Mouse (Mus musculus) left cerebral cortex, adult 8-10 months (tissue): ENCODE data around the gene Pigyl. TPM values are rescaled to one million over a fixed set of nuclear protein-coding genes. Genes with fewer than 3 reads are reported as not detected.
"Not testable (repeated sequence)": the region's sequence is repeated elsewhere in the genome, so short reads cannot be mapped to it uniquely, and the experiment has no call there.

Experiments
- DNase-seq, 2 experiments: peaks; one replicate each; pipeline ENCODE4 v3.0.0; 2022; ENCODE audit warnings: low spot score in 2 of 2
- total RNA-seq, 4 experiments: library from RNA; stranded (reverse); gene quantifications; 2 replicates each; pipeline ENCODE4 v1.2.4; 2022

The Pigyl gene
- total RNA-seq, 4 experiments from 2014 or later: 41.6 to 49.3 (median 46.1) TPM

DNA sequence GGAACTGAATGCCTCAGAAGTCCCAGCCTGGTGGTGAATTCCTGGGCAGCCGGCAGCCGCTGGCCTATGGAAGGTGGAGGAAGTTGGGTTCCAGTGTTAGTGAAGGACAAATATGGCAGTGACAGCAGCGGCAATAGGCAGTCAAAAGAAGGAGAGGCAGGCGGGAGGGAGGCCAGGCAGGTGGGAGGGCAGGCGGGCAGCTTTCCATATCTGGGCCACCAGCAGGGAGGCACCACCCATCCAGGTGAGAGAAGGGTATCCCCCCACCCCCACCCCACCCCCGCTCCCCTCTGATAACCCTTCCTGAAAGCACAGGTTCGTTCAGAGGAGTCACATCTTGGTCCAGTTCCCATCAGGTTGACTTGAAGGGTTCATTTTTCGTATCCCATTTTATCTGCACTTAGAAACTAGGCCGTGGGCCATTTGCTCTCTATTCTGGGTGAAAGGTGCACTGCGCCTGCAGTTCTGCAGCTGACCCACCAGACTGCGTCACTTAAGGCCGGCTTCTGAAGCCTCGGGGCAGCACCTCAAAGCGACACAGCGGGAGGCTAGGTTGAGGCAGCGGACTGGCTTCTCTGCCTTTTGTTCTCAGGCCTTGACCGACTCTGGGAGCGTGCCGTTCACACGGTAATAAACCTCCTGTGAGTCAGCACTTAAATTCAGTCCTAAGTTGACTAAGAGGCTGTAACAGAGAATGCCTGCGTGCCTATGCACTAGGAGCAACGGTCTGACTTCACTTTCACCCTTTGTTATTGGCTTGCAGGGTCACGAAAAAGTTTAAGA lies 19.7 kb upstream of the Pigyl start:
- no peak for DNase-seq

DNA sequence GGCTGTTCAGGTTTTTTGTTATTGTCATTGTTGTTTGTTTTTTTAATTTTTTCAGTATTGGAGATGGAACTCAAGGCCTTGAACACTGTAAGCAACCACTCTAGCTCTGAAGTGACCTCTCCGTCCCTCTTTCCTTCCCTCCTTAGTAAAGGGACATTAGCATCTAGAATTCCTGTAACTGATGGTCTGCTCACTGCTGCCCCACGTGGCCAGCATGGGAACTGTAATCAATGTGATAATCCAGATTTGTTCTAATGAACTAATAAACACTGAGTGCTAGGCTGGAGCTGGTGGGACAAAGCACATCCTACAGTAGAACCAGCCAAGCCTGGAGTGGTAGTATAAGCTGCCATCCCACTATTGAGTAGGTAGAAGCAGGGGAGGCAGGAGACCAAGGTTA lies 18.2 kb upstream of the Pigyl start:
- DNase-seq: no peak

DNA sequence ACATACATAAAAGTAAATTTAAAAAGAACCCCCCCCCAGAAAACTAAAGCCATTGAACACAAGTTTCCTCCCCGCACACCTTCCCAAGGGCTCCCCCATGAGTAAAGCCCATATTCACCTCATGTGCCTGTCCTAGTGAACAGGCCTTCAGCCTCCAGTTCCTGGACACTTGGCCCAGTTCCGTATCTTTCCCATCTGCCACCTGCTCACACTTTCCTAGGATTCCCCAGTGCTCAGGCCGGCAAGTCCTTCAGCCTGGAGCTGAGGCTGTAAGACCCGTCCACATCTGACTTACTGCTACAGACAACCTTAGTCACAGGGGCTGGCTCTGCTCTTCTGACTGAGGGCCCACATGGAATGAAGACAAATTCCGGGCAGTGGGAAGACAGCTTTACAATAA lies 16.9 kb upstream of the Pigyl start:
- no peak for DNase-seq

GRCm38 (mm10) chr9:22143108-22144037 lies 13.3 kb upstream of the Pigyl start:
- peak; percentile 68 to 82 for DNase-seq

GRCm38 (mm10) chr9:22144304-22144965 lies 12.2 kb upstream of the Pigyl start:
- DNase-seq: no peak

- no peak for DNase-seq
Observed at GRCm38 (mm10) chr9:22149426-22150248, 7.0 kb upstream of the Pigyl start.

- not testable (repeated sequence) for DNase-seq
Observed at GRCm38 (mm10) chr9:22150249-22150693, 6.4 kb upstream of the Pigyl start.

- DNase-seq: no peak
Observed at GRCm38 (mm10) chr9:22150946-22151345, 5.7 kb upstream of the Pigyl start.

- DNase-seq: no peak
Observed at GRCm38 (mm10) chr9:22153810-22154209, 2.8 kb upstream of the Pigyl start.

DNA sequence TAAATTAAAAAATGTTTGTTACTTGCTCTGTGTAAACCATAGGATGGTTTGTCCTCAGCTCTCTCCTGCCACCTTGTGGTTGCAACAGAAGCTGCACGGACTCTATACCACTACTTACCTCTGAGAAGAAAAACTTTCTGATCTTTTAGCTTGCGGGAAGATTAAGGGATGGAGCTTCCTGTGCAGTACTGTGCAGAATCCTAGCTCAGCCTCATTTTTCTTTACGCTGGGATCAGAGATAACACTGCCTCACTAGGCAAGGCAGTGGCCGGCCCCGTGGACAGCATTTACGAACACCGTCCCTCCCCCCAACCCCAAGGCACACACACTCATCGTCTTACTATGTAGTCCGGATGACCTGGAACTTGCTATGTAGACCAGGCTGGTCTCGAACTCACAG lies 1.0 kb upstream of the Pigyl start:
- DNase-seq: peak in 1 of 2 experiments; percentile 21

- peak in 1 of 2 experiments; percentile 6 for DNase-seq
Observed at GRCm38 (mm10) chr9:22157516-22158265, 1.0 kb downstream of the Pigyl start.

DNA sequence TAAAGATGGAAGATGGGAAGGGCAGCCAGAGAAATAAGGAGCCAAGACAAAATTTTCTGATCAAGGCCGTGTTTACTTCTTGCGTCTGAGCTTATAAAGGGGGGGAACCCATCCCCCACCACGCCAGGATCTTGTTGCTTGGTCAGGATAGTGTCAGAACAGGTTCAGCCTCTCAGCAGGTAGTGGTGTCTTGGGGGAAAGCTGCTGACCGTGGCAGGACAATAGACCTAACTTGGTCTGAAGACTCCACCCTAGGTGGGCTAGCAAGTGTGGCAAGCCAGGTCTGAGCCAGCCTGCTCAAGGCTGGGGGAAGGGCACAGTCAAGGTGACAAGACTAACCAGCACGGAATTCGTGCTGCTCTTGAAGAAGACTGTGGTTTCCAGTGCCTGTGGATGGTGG lies 4.7 kb downstream of the Pigyl start:
- DNase-seq: no peak

DNA sequence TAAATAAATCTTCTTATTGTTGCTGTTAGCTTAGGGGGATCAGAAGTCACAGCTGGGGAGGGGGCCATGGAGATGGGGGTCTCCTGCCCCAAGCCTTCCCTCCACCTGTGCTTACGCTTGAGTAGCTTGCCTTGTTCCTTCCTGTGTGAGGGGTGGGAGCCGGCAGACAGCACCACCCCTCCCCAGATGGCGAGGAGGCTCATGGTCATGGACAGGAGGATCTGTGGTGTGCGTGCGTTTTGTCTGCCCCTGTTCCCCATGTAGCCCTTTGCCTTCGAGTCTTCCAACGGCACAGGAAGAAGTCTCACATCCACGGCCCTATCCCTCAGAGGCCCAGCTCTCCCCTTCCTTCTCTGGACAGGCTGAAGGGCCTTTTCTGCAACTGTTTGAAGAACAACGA lies 5.7 kb downstream of the Pigyl start:
- DNase-seq: no peak

- no peak for DNase-seq
Observed at GRCm38 (mm10) chr9:22162912-22163311, 6.3 kb downstream of the Pigyl start.

DNA sequence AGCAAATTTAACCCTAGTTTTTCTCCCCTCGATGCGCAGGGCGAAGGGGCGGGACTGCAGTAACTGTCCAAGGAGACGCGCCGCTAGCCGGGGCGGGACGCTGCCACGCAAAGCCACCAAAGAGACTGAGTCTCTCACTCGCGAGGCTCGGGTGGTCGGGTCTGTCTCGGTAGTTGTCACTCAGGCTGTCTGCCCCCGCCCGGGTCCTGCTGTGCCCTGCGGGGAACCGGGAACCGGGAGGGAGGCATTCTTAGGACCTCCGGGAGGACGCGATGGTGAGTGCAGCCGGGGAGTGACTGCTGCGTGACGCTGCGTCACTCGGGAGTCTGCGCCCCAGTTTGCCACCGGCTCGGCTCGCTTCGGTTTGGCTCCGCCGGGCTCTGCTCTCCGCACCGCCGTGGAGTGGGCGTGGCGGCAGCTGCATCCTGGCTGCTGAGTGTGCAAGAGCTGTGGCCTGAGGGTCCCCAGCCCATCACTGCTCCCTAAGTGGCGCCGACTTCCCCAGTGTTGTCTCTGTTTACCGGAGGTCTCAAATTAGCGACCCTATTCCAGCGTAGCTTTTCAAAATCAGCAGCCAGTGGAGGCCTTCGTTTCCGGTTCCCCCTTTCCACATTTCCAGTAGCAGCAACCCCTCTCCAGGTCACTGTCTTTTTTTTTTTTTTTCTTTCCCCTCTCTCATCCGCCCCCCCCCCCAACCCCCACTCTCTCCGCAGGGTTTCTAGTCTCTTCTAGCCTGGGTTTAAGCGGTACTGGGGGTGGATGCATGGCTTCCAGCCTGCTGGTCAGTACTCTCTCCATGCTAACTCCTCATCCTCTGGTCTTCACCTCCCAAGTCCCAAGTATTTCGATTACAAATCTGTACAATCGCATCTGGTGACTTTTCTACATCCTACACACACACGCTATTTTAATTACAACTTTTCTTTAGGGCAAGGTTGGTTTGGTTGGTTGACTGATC lies 8.3 kb downstream of the Pigyl start:
- DNase-seq: peak; percentile 30 to 37

DNA sequence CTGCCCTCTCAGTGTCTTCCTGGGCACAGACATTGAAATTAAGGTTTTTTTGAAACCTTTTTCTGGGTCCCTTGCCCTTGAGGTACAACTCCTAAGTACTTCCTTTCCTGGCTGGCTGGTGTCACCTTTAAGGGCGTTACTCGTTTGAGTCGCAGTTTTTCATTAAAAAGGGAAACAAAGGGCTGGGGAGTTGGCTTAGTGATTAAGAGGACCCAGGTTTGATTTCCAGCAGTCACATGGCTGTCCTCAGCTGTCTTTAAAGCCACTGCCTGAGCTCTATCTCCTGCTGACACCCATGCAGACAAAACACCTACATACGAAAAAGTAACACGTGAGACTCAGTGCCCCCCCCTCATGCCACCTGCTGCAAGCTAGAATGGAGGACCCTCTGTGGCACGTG lies 9.3 kb downstream of the Pigyl start:
- DNase-seq: no peak

- DNase-seq: no peak
Observed at GRCm38 (mm10) chr9:22166686-22167085, 10.0 kb downstream of the Pigyl start.

DNA sequence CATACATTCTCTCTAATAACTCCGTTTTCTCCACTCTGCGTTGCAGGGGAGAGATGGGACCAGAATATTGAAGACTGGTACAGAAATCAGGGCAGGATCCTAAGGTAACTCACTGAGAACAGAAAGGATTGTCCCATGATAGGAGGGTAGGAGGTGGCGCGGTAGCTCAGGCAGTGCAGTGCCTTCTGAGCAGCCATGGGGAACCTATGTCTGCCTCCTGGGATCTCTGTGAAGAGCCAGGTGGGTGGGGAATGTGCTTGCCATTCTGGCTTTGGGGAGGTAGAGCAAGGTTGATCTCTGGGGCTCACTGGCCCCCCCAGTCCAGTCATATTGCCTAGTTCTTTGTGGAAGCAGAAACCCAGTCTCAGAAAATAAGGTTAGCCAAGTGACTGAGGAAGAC lies 11.1 kb downstream of the Pigyl start:
- DNase-seq: no peak

DNA sequence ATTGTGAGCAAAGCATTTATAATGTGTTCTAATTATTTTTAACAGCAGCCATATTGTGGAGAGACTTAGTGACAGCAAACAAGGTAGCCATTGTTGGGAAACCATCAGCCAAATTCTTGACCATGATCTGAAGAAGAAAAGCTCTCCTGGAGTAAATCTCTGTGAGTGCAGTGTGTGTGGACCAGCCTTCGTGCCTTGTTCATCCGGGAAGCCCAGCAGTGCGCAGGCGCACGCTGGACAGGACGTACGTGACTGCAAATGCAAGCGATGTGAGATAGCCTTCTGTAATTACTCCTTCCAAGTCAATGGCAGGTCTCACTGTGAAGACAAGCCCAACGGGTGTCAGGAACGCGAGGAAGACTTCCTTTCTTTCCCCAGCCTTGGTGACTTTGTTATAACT lies 12.7 kb downstream of the Pigyl start:
- no peak for DNase-seq
